Mouse (Mus musculus): Measurements from ENCODE around the gene Zfp526.

DNA sequence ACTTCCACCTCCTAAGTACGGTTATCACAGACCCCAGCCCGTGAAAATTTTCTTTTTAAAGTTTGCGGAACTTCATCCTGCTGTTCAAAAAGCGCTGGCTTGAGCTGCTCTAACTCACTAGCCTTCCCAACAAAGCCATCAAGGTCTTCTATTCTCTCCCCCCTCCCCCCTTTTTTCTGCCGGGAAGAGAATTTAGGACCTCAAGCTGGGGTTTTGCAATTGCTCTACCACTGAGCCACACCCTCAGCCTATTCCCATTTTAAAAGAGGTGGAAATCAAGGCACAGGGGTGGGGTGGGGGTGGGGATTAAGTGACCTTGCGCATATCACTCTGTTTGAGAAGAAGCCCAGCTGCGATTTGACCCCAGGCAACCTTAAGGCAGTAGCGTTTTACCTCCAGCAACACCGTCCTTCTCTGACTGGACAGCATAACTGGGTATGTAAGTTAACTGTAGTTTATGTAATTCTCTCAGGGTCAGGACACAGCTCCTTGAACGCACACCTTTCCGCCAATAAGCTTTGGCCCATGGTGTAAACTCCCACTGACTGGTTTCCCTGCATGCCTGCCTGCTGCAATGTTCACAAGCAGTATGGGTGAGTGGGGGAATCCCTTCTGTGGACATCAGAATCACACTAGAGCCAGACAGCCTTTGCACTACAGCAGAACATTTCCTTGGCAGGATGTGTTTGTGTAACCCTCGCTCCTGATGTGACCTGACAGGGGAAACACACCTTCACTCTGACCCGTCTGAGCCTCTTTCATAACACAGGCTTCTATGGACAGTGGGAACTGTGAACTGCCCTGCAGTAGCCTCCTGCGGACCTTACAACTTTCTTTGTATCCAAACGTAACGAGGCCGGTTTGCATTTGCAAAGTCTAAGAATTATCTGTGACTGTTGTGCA lies 43.0 kb downstream of the Zfp526 start:
- no peak for TF ChIP-seq POLR2A (IDR thresholded peaks at IDR 0.05; ENCODE audit: low read depth, low read length)
- TF ChIP-seq CTCF (IDR thresholded peaks at IDR 0.05; ENCODE audit: extremely low read depth, insufficient read length, insufficient replicate concordance, low read depth, low read length): no peak

Measured in small intestine, adult 2 months (tissue).